Mouse (Mus musculus): ENCODE results near the gene Smok2b. TPM values are rescaled to one million over a fixed set of nuclear protein-coding genes. Genes with fewer than 3 reads are reported as not detected.
"Not testable (repeated sequence)": the region's sequence is repeated elsewhere in the genome, so short reads cannot be mapped to it uniquely, and the experiment has no call there.

The Smok2b gene
- not detected for total RNA-seq (2021)

DNA sequence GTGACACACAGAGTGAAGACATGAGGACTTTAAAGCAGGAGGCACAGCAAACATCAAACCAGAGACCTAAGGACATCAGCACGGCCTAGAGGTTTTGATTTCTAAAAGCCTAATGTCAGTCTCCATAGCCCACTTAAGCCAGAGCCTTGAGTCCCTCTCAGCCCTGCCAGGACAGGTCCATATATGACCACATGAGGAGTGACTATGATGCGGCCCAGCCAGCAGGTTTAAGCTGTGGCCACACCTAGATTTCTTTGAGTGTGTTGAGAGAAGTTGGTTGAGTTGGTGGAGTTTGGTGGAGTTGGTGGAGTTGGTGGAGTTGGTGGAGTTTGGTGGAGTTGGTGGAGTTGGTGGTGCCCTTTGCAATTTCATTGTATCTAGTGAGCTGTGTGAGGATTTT, at the start of gene Smok2b:
Smok2b (plus strand) TSS at position 301 of the 400 bp plus-strand sequence.
- DNase-seq; intact Hi-C loops (cut with DNase I): not testable (repeated sequence)

- DNase-seq, result not testable (repeated sequence)
- intact Hi-C loops (cut with DNase I), result loop anchor here (10.0 kb wide), 1 partner anchor 274 kb away; no protein-coding TSS in a partner anchor
These were observed 49.6 kb upstream of the Smok2b start for GRCm38 (mm10) chr17:13180491-13180890.

GRCm38 (mm10) chr17:13182712-13183111, 47.3 kb upstream of the Smok2b start:
- not testable (repeated sequence) for DNase-seq
- intact Hi-C loops (cut with DNase I), result loop anchor here (10.0 kb wide), 1 partner anchor 272 kb away; no protein-coding TSS in a partner anchor

GRCm38 (mm10) chr17:13184514-13184913, 45.5 kb upstream of the Smok2b start:
- intact Hi-C loops (cut with DNase I), result loop anchor here (10.0 kb wide), 1 partner anchor 270 kb away; no protein-coding TSS in a partner anchor
- DNase-seq, result not testable (repeated sequence)

DNA sequence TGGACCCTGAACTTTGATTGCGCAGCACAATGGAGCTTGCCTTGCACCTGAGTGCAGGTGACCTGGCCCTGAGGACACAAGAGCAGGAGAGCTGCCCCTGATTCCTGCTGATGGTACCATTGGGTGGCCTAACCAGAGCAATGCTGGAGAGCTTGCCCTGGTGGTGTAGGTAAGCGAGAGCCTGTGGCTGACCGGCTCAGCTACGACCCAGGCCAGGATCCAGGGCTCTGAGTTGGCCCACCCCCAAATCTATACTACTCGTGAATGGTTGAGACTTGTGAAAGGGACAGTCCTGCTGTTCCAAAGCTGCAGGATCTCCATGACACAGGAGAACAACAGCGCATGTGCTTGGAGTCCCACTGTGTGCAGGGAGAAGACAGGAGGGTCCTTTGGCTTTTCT, 43.5 kb upstream of the Smok2b start:
- DNase-seq, result not testable (repeated sequence)
- intact Hi-C loops (cut with DNase I), result loop anchor here (10.0 kb wide), 1 partner anchor 268 kb away; no protein-coding TSS in a partner anchor

DNA sequence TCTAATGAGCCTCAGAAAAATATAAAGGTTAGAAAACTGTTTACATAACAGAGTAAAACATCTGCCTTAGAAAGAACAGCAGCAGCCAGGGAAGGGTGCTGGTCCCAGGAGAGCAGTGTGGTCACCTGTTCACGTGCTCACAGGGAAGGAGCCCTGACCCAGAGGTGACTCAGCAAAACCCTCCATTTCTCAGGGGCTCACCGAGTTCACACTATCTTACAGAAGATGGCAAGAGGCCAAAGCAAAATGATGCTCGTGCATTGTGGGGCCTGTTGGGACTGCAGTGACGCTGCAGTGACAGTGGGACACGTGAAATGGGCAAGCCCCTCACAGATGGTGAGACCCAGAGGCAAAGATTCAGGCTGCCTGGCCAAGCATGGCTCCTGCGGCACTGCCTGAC, 42.4 kb upstream of the Smok2b start:
- not testable (repeated sequence) for DNase-seq
- intact Hi-C loops (cut with DNase I), result loop anchor here (10.0 kb wide), 1 partner anchor 267 kb away; no protein-coding TSS in a partner anchor

- intact Hi-C loops (cut with DNase I), result loop anchor here (10.0 kb wide), 1 partner anchor 266 kb away; no protein-coding TSS in a partner anchor
These were observed 41.2 kb upstream of the Smok2b start for GRCm38 (mm10) chr17:13188846-13189245.

GRCm38 (mm10) chr17:13190836-13191583, 39.0 kb upstream of the Smok2b start:
- DNase-seq; intact Hi-C loops (cut with DNase I): not testable (repeated sequence)

More at GRCm38 (mm10) chr17:13188846-13189245, 41.2 kb upstream of the Smok2b start:
- not testable (repeated sequence) for DNase-seq

DNA sequence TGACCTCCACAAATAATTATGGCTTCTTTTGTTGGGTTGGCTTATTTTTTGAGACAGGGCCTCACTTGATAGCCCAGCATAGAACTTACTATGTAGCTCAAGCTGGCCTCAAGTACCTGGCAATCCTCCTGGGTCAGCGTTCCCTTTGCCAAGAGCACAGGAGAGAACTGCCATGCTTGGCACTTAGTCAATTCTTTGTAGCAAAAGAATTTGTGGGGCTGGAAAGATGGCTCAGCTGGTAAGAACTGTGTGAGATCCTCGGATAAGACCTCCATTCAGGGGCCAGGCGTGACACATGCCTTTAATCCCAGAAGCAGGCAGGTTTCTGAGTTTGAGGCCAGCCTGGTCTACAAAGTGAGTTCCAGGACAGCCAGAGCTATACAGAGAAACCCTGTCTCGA, 33.6 kb upstream of the Smok2b start:
- DNase-seq; intact Hi-C loops (cut with DNase I): not testable (repeated sequence)

DNA sequence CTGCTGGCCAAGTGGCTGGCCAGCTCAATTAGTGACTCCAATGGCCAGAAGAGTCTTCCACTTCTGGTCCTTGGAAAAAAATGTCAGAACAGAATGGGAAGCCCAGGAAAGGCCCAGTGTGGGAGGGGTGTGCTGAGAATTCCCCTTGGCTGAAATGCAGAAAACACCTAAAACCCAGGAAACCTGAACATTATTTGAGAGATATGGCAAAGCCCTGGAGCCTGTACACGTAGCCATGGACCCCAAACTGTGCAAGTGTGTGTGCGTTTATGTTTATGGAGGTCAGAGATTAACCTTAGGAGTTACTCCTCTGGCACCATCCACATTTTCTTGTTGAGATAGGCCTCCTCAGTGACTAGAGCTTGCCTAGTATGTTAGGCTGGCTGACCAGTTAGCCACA, 31.2 kb upstream of the Smok2b start:
- DNase-seq; intact Hi-C loops (cut with DNase I): not testable (repeated sequence)

DNA sequence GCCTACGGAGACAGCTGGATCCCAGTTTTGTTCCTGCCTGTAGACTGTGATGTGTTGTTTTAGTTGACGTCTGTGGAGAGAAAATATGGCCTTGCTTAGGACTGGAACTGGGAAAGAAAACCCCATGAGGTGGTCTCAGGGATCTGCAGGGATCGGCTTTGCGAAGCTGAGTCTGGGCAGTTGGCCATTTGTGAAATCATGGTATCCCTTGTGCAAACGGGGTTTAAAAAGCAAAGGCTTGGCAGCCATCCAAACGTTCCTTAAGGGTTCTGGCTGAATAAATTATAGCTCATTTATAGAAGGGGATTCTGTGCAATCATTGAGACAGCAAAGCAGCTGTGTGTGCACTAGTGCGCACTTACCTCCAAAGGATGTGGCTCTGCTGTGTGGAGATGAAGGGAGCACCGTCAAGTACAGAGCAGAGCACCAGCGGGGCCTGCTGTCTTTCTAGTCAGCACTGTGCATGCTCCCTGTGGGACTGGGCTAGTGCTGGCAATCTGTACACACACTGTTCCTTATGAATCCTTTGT, 30.1 kb upstream of the Smok2b start:
- DNase-seq, result not testable (repeated sequence)

GRCm38 (mm10) chr17:13201551-13201950, 28.5 kb upstream of the Smok2b start:
- intact Hi-C loops (cut with DNase I); DNase-seq: not testable (repeated sequence)

More for the DNA sequence above, 30.1 kb upstream of the Smok2b start:
- intact Hi-C loops (cut with DNase I), result not testable (repeated sequence)

DNA sequence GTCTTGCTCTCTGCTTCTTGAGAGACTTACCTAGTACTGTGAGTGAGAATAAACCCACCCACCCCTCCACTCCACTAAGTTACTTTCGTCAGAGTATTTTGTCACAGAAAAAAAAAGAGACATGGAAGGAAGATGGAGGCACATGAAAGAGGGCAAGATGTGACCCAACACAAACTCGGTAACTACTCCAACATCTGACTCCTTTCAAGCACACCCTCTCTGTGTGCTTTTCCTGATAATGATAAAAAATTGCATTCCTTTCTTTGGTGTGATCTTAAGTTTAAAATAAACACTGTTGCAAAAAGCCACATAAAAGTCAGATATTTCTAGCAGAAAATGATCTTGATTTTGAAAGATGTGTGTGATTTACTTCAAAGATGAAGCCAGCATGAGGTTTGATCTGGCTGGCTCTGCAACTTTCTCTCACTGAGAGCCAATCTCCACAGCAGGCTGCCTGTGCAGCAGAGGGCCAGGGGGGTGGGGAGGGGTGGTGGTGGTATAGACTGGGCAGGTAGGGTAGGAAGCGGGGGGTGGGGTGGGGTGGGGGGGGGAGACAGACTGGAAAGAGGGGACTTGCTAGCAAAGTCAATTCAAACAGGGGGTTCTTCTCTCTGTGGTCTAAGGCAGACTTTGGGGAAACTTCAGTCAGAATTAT, 27.5 kb upstream of the Smok2b start:
- intact Hi-C loops (cut with DNase I); DNase-seq: not testable (repeated sequence)

DNA sequence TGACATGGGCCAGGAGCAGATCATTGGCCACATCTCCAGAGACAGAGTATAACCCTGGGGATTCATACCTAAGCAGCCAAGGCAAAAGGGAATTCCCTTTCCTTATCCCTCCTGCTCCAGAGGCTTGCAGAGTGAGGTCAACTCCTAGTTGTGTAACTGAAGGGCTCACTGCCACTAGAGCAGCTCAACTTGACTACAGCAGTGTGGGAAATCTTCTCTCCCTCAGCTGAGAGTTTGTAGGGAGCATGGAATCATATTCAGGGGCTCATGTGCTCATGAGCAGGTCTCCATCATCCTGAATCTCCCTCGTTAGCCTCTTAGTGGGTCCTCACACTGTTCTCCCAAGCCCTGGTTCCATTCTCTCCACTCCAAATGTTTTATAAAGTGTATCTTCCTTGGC, 24.8 kb upstream of the Smok2b start:
- DNase-seq; intact Hi-C loops (cut with DNase I): not testable (repeated sequence)

- intact Hi-C loops (cut with DNase I), result no loop called here
- no peak for DNase-seq
These were observed 23.6 kb upstream of the Smok2b start for GRCm38 (mm10) chr17:13206491-13206890.

DNA sequence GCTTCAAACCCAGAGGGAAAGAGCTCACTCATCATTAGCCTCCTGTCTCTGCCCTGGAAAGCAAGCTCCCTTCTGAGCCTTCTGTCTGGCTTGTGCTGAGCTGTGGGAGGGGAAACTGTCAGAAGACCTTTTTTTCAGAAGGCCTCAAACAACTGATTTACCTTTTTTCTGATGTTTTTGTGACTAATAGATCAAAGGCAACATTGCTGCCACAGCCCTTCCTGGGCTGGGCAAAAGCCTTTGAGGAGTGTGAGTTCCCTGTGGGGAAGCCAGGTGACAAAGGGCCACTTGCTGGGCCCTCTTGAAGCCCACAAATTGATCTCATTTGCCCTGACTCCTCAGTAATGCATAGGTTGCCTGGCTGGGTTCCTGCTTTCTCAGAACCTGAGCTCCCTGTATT, 21.6 kb upstream of the Smok2b start:
- intact Hi-C loops (cut with DNase I), result not testable (repeated sequence)

DNA sequence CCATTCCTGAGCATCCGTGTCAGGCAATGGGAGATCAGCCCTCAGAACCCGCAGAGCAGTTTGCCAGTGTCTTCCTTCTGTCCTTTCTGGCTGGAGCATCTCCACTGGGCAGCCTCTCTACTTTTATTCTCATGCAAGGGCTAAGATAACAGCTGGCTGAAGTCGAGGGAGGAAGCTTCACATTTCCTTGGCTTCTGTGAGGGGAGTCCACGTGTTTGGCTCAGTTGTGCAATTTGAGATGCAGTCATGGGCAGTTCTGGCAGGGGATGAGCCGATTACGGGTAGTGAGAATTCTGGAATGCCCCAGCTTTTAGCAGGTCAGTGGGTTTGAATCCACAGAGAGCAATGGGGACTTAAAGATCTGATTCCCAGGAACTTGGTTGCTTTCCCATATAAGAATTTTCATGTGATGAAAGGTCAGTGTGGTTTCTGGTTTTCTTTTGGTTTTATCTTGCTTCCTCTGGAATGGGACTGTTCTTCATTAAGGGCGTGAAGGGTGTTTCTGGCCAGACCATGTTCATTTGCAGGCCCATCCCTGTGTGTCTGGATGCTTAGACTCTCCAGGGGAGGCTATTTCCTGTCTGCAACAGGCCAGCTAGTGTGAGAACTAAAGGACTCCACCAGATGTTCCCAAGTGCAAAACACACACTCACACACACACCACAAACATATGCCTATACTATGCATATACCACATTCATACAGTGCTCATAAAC, 17.8 kb upstream of the Smok2b start:
- DNase-seq, result peak; percentile 31 to 61
- intact Hi-C loops (cut with DNase I), result no loop called here

More for the DNA sequence above, 21.6 kb upstream of the Smok2b start:
- not testable (repeated sequence) for DNase-seq

DNA sequence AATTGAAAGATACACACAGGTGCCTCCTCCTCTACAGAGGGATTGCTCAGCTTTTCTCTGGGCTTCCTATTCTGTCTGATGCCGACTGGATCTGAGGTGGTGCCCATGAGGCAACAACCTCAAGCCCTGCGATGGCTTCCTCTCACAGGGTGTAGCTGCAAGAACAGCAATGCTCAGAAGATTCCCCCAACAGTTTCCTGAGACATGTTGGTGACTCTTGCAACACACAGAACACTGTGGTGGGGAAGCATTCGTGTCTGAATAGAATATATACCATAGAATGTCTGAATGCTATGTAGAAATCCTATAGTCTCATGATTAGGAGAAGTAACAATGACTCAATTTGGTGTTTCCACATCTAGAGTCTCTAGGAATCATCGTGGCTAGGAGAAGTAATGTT, 15.9 kb upstream of the Smok2b start:
- intact Hi-C loops (cut with DNase I), result no loop called here
- DNase-seq, result no peak

DNA sequence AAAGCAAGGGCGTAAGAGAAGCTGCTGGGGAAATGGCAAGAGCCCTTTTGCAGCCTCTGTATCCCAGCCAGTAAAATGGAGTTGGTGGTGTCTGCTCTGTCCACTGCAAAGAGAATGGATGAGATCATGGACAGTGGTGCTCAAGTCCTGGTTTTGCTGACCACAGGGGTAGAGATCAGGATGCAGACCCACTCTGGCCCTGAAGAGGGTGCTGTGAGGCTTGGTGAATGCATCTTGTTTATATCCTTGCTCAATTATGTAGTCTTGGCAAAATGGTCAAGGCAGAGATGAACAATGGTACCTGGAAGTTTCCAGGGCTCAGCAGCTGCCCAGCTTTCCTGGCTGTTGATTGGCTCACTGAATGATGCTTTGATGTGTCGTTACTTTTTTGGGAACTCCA, 14.5 kb upstream of the Smok2b start:
- intact Hi-C loops (cut with DNase I), result no loop called here
- DNase-seq, result no peak

- no peak for DNase-seq
- intact Hi-C loops (cut with DNase I), result no loop called here
These were observed 9.2 kb upstream of the Smok2b start, which contains the start of gene Smok2a for GRCm38 (mm10) chr17:13220888-13221287. TSS of gene Smok2a (plus strand) at chr17:13221188.
